Mouse (Mus musculus) limb, embryonic 15.5 days (tissue): ENCODE data around the gene Olfr160. TPM values are rescaled to one million over a fixed set of nuclear protein-coding genes. Genes with fewer than 3 reads are reported as not detected.

ENCODE experiments used
- ATAC-seq: fragments of 200-750 bp; cut with Nextera tagmentation; 2 replicates; pipeline ENCODE4 v1.8.0; 2017; ENCODE audit warnings: low read depth, moderate TSS enrichment; ENCODE audit not compliant: insufficient number of reproducible peaks, low FRiP score, low TSS enrichment
- H3K27ac ChIP-seq: fragments of 300-500 bp; sonication (generic); 2 replicates; pipeline ENCODE4 v1.5.1; 2015; ENCODE audit warnings: moderate library complexity, mild to moderate bottlenecking, inconsistent platforms
- H3K27me3 ChIP-seq: fragments of 300-500 bp; sonication (generic); 2 replicates; pipeline ENCODE4 v1.6.1; 2015; ENCODE audit warnings: inconsistent platforms
- H3K36me3 ChIP-seq: fragments of 300-500 bp; sonication (generic); 2 replicates; pipeline ENCODE4 v1.6.1; 2015; ENCODE audit warnings: inconsistent platforms
- H3K4me1 ChIP-seq: fragments of 300-500 bp; sonication (generic); 2 replicates; pipeline ENCODE4 v1.6.1; 2015; ENCODE audit warnings: inconsistent platforms
- H3K4me2 ChIP-seq: fragments of 300-500 bp; sonication (generic); 2 replicates; pipeline ENCODE4 v1.6.1; 2015; ENCODE audit warnings: mild to moderate bottlenecking, inconsistent platforms
- H3K4me3 ChIP-seq: fragments of 300-500 bp; sonication (generic); 2 replicates; pipeline ENCODE4 v1.5.1; 2015; ENCODE audit warnings: mild to moderate bottlenecking, inconsistent platforms
- H3K9ac ChIP-seq: fragments of 300-500 bp; sonication (generic); 2 replicates; pipeline ENCODE4 v1.6.1; 2015; ENCODE audit warnings: inconsistent platforms
- H3K9me3 ChIP-seq: fragments of 300-500 bp; sonication (generic); 2 replicates; pipeline ENCODE4 v1.6.1; 2016; ENCODE audit warnings: inconsistent platforms
- WGBS: fragments of 180-500 bp; shearing (Covaris S2); methylation state at CpG from one replicate; pipeline ENCODE4 v1.1.7; 2015; 5-methylcytosine and 5-hydroxymethylcytosine counted together
- polyA plus RNA-seq: library from polyadenylated mRNA; unstranded; fragments of >200 nt; fragmentation: Nextera tagmentation; extraction: Ambion mirVana; gene quantifications from 2 replicates; pipeline ENCODE4 v1.2.1, GENCODE M21; 2015

The Olfr160 gene
- polyA plus RNA-seq, 1 experiment from 2014 or later = not detected

GRCm38 (mm10) chr9:37675287-37675686 lies 40.8 kb downstream of the Olfr160 start:
- no peak for ATAC-seq
- no peak overlapping the region for H3K4me2 ChIP-seq
- no peak overlapping the region for H3K4me3 ChIP-seq
- no peak overlapping the region for H3K27ac ChIP-seq
- H3K36me3 ChIP-seq = no peaks in the 10 kb centered on the region
- 65% methylated on average over 4 of the region's 4 CpGs for WGBS
- H3K27me3 ChIP-seq = no peaks in the 10 kb centered on the region
- H3K4me1 ChIP-seq = no peaks in the 10 kb centered on the region
- H3K9me3 ChIP-seq = no peaks in the 10 kb centered on the region
- no peak overlapping the region for H3K9ac ChIP-seq

GRCm38 (mm10) chr9:37670261-37670660 lies 45.8 kb downstream of the Olfr160 start:
- Histone ChIP-seq H3K4me3 (no peak overlapping the region), H3K9ac (no peak overlapping the region), H3K9me3 (no peaks in the 10 kb centered on the region), H3K27me3 (no peaks in the 10 kb centered on the region), H3K27ac (no peak overlapping the region), H3K36me3 (no peaks in the 10 kb centered on the region), H3K4me1 (peaks cover 7% of the 10 kb centered on the region), H3K4me2 (no peak overlapping the region)
- 83% methylated on average over 3 of the region's 3 CpGs for WGBS
- ATAC-seq = no peak

- Histone ChIP-seq H3K9ac (no peak overlapping the region), H3K36me3 (no peaks in the 10 kb centered on the region), H3K4me2 (no peak overlapping the region), H3K27me3 (no peaks in the 10 kb centered on the region), H3K27ac (peak overlapping the region; percentile 47), H3K9me3 (no peaks in the 10 kb centered on the region), H3K4me3 (no peak overlapping the region), H3K4me1 (peaks cover 7% of the 10 kb centered on the region)
- no peak for ATAC-seq
- 69% methylated on average over 4 of the region's 4 CpGs for WGBS
Measured at GRCm38 (mm10) chr9:37669678-37670077, 46.4 kb downstream of the Olfr160 start.

GRCm38 (mm10) chr9:37669115-37669514 lies 46.9 kb downstream of the Olfr160 start, which contains the start of gene Panx3:
Gene Panx3, minus strand, starts transcription at chr9:37669235.
- peak; percentile 81 for ATAC-seq
- Histone ChIP-seq H3K9ac (no peak within 1 kb of the TSS), H3K36me3 (no peaks in the 10 kb centered on the region), H3K9me3 (no peaks in the 10 kb centered on the region), H3K4me2 (no peak within 1 kb of the TSS), H3K27me3 (no peaks in the 10 kb centered on the region), H3K27ac (peak within 1 kb of the TSS; percentile 57), H3K4me1 (peaks cover 7% of the 10 kb centered on the region), H3K4me3 (peak within 1 kb of the TSS; percentile 16; the same call in 1 of the 2 replicates)
- WGBS = 47% methylated on average over 6 of the region's 6 CpGs

DNA sequence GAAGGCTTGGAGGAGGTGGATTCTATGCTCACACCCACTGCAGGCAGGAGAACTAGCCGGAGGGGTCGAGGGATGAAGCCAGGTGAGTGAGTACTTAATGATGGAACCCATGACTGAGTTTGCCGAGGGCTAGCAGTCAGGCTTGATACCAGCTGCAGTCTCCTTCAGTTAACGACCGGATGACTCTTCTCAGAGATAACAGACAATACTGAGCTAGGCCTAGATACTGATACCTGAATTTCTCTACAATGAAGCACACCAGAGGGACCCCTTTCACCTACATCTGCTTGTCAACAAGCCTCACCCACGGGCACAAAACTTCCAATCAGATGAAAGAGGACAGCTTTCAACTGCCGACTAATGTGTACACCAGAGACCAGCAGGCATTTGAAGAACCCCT lies 50.0 kb downstream of the Olfr160 start:
- H3K9ac ChIP-seq = no peak overlapping the region
- H3K36me3 ChIP-seq = no peaks in the 10 kb centered on the region
- H3K27ac ChIP-seq = no peak overlapping the region
- no peaks in the 10 kb centered on the region for H3K27me3 ChIP-seq
- WGBS = 75% methylated on average over 7 of the region's 7 CpGs
- no peak for ATAC-seq
- H3K9me3 ChIP-seq = no peaks in the 10 kb centered on the region
- H3K4me3 ChIP-seq = no peak overlapping the region
- H3K4me2 ChIP-seq = no peak overlapping the region
- H3K4me1 ChIP-seq = peaks cover 7% of the 10 kb centered on the region

GRCm38 (mm10) chr9:37664604-37665003 lies 51.4 kb downstream of the Olfr160 start:
- H3K27me3 ChIP-seq = no peaks in the 10 kb centered on the region
- 69% methylated on average over 2 of the region's 2 CpGs for WGBS
- H3K9ac ChIP-seq = no peak overlapping the region
- no peak for ATAC-seq
- peaks cover 7% of the 10 kb centered on the region for H3K4me1 ChIP-seq
- H3K4me2 ChIP-seq = no peak overlapping the region
- H3K36me3 ChIP-seq = no peaks in the 10 kb centered on the region
- no peak overlapping the region for H3K4me3 ChIP-seq
- no peaks in the 10 kb centered on the region for H3K9me3 ChIP-seq
- no peak overlapping the region for H3K27ac ChIP-seq

- H3K36me3 ChIP-seq = no peaks in the 10 kb centered on the region
- H3K4me2 ChIP-seq = no peak overlapping the region
- no peak overlapping the region for H3K27ac ChIP-seq
- WGBS = 77% methylated on average over 1 of the region's 1 CpGs
- H3K4me1 ChIP-seq = no peaks in the 10 kb centered on the region
- no peaks in the 10 kb centered on the region for H3K27me3 ChIP-seq
- no peak overlapping the region for H3K9ac ChIP-seq
- H3K9me3 ChIP-seq = no peaks in the 10 kb centered on the region
- H3K4me3 ChIP-seq = no peak overlapping the region
- no peak for ATAC-seq
Measured at GRCm38 (mm10) chr9:37663210-37663609, 52.8 kb downstream of the Olfr160 start.

DNA sequence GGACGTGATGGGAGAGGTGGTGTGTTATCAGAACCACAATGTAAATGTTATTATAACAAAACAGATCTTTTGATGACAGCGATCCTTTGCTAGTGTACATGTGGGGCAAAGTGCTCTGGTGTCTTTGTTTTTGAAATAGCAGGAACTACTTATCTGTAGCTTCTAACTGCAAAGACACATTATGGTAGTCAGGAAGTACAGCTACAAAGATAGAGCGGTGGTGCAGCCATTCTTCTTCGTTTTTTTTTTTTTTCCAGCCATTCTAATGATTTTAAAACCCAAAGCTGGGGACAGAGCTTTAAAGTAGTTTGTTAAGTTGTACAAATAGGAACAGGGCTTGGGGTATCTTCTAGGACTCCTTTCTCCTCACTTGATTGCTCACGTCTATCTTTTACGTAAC lies 56.6 kb downstream of the Olfr160 start:
- Histone ChIP-seq H3K27ac (no peak overlapping the region), H3K4me3 (no peak overlapping the region), H3K27me3 (no peaks in the 10 kb centered on the region), H3K4me2 (no peak overlapping the region), H3K9ac (no peak overlapping the region), H3K9me3 (no peaks in the 10 kb centered on the region), H3K4me1 (peaks cover 6% of the 10 kb centered on the region; the same call in 1 of the 2 replicates), H3K36me3 (peaks cover under 1% of the 10 kb centered on the region)
- WGBS = 83% methylated on average over 6 of the region's 6 CpGs
- ATAC-seq = no peak

Other genes with a start within 250 kb of the Olfr160 start
- 17.3 and 25.2 TPM in 2 replicates for gene Msantd2, start 226.9 kb downstream of the Olfr160 start, polyA plus RNA-seq
- 50.2 and 60.0 TPM in 2 replicates for gene Esam, start 188.2 kb downstream of the Olfr160 start, polyA plus RNA-seq
- 0.83 and 2.0 TPM in 2 replicates for gene Vsig2, start 177.0 kb downstream of the Olfr160 start, polyA plus RNA-seq
- 6.2 and 7.4 TPM in 2 replicates for gene Nrgn, start 163.3 kb downstream of the Olfr160 start, polyA plus RNA-seq
- 9.9 and 13.1 TPM in 2 replicates for gene Siae, start 160.6 kb downstream of the Olfr160 start, polyA plus RNA-seq
- gene Spa17, start 102.5 kb downstream of the Olfr160 start, polyA plus RNA-seq = 5.1 and 5.5 TPM in 2 replicates
- 204 and 207 TPM in 2 replicates for gene Tbrg1, start 58.9 kb downstream of the Olfr160 start, polyA plus RNA-seq
- 25.4 and 26.3 TPM in 2 replicates for gene Panx3, start 47.0 kb downstream of the Olfr160 start, polyA plus RNA-seq
- not detected in 2 replicates for gene Olfr874, start 28.9 kb upstream of the Olfr160 start, polyA plus RNA-seq
- gene Olfr875, start 55.6 kb upstream of the Olfr160 start, polyA plus RNA-seq = not detected in 2 replicates
- gene Olfr876, start 86.8 kb upstream of the Olfr160 start, polyA plus RNA-seq = not detected in 2 replicates
- gene Olfr877, start 138.0 kb upstream of the Olfr160 start, polyA plus RNA-seq = not detected in 2 replicates
- gene Olfr145, start 180.5 kb upstream of the Olfr160 start, polyA plus RNA-seq = not detected in 2 replicates
- not detected in 2 replicates for gene Olfr878, start 201.6 kb upstream of the Olfr160 start, polyA plus RNA-seq